Mouse (Mus musculus) embryonic facial prominence, embryonic 14.5 days (tissue): ENCODE measurements at regions not wholly inside any gene's neighbourhood (a gene's known extent, or its start where the extent isn't known, plus 50 kb on each side); places are given as distances from the start of the nearest gene placed in this dataset.

Source experiments
- ATAC-seq: fragments of 200-750 bp; cut with Nextera tagmentation; 2 replicates; pipeline ENCODE4 v1.8.0; 2017; ENCODE audit warnings: low read depth, moderate number of reproducible peaks, moderate TSS enrichment
- DNase-seq: peaks from one replicate; pipeline ENCODE4 v3.0.0-alpha.2; 2015; ENCODE audit warnings: low spot score
- H3K27ac ChIP-seq: fragments of 300-500 bp; sonication (generic); replicated peaks from 2 replicates; pipeline ENCODE4 v1.5.1; 2014; ENCODE audit warnings: low read depth, mild to moderate bottlenecking, low read length, moderate library complexity
- H3K27me3 ChIP-seq: fragments of 300-500 bp; sonication (generic); replicated peaks from 2 replicates; pipeline ENCODE4 v1.6.1; 2014; ENCODE audit warnings: low read length; ENCODE audit not compliant: control insufficient read depth, insufficient read depth
- H3K36me3 ChIP-seq: fragments of 300-500 bp; sonication (generic); 2 replicates; pipeline ENCODE4 v1.6.1; 2014; ENCODE audit warnings: low read length, mixed read lengths; ENCODE audit not compliant: control insufficient read depth, insufficient read depth
- H3K4me1 ChIP-seq: fragments of 300-500 bp; sonication (generic); 2 replicates; pipeline ENCODE4 v1.6.1; 2014; ENCODE audit warnings: antibody characterized with exemption, low read length; ENCODE audit not compliant: control insufficient read depth, insufficient read depth
- H3K4me2 ChIP-seq: fragments of 300-500 bp; sonication (generic); 2 replicates; pipeline ENCODE4 v1.6.1; 2014; ENCODE audit warnings: low read depth, mild to moderate bottlenecking, low read length, moderate library complexity, mixed read lengths
- H3K4me3 ChIP-seq: fragments of 300-500 bp; sonication (generic); 2 replicates; pipeline ENCODE4 v1.5.1; 2014; ENCODE audit warnings: low read depth, mild to moderate bottlenecking, low read length
- H3K9ac ChIP-seq: fragments of 300-500 bp; sonication (generic); 2 replicates; pipeline ENCODE4 v1.6.1; 2014; ENCODE audit warnings: low read depth, mild to moderate bottlenecking, low read length, moderate library complexity, mixed read lengths
- H3K9me3 ChIP-seq: fragments of 300-500 bp; sonication (generic); 2 replicates; pipeline ENCODE4 v1.6.1; 2016; ENCODE audit warnings: low read length; ENCODE audit not compliant: control insufficient read depth
- WGBS: fragments of 180-500 bp; shearing (Covaris S2); extraction: QIAGEN DNeasy Blood & Tissue Kit; methylation state at CpG from one replicate; pipeline ENCODE4 v1.1.7; 2014; 5-methylcytosine and 5-hydroxymethylcytosine counted together

- Histone ChIP-seq H3K4me2 (no peak overlapping the region), H3K4me1 (peaks cover 70% of the 10 kb centered on the region), H3K27ac (peak overlapping the region; percentile 69), H3K9ac (no peak overlapping the region), H3K36me3 (no peaks in the 10 kb centered on the region), H3K9me3 (no peaks in the 10 kb centered on the region), H3K27me3 (no peaks in the 10 kb centered on the region), H3K4me3 (no peak overlapping the region)
- DNase-seq (no peak), ATAC-seq (no peak)
- WGBS: 46% methylated on average over 6 of the region's 6 CpGs
Measured at GRCm38 (mm10) chr9:35328503-35328902, 60.8 kb downstream of the Rpusd4 start.

DNA sequence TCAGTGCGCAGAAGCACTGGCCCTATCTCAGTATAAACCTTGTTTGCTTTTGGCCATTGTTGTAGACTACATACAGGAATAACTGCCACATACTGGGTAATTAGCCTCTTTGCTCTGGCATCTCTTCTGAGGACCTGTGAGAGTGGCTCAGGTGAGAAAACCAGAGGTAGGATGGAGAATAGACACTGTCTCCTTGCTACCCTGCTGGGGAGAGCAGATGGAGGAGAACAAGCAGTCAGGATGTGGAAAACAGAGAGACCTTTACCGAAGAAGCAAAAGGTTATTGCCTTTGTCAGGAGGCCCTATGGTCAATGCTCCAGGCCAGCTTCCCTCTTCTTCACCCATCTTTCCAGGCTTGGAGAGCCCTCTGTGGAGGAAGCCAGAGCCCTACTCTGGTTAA, 62.7 kb downstream of the Rpusd4 start:
- Histone ChIP-seq H3K27me3 (no peaks in the 10 kb centered on the region), H3K27ac (peak overlapping the region; percentile 80), H3K4me3 (no peak overlapping the region), H3K9me3 (no peaks in the 10 kb centered on the region), H3K4me1 (peaks cover 80% of the 10 kb centered on the region), H3K9ac (no peak overlapping the region), H3K4me2 (no peak overlapping the region), H3K36me3 (no peaks in the 10 kb centered on the region)
- DNase-seq (no peak), ATAC-seq (no peak)
- 74% methylated on average over 2 of the region's 2 CpGs for WGBS

- no peaks in the 10 kb centered on the region for H3K36me3 ChIP-seq
- no peaks in the 10 kb centered on the region for H3K9me3 ChIP-seq
- no peak overlapping the region for H3K4me2 ChIP-seq
- H3K27me3 ChIP-seq: no peaks in the 10 kb centered on the region
- ATAC-seq: peak; percentile 79
- DNase-seq: peak; percentile 95
- WGBS: 16% methylated on average over 7 of the region's 7 CpGs
- H3K27ac ChIP-seq: peak overlapping the region; percentile 80
- H3K9ac ChIP-seq: no peak overlapping the region
- no peak overlapping the region for H3K4me3 ChIP-seq
- peaks cover 89% of the 10 kb centered on the region for H3K4me1 ChIP-seq
Measured at GRCm38 (mm10) chr9:35331241-35331680, 63.6 kb downstream of the Rpusd4 start.

DNA sequence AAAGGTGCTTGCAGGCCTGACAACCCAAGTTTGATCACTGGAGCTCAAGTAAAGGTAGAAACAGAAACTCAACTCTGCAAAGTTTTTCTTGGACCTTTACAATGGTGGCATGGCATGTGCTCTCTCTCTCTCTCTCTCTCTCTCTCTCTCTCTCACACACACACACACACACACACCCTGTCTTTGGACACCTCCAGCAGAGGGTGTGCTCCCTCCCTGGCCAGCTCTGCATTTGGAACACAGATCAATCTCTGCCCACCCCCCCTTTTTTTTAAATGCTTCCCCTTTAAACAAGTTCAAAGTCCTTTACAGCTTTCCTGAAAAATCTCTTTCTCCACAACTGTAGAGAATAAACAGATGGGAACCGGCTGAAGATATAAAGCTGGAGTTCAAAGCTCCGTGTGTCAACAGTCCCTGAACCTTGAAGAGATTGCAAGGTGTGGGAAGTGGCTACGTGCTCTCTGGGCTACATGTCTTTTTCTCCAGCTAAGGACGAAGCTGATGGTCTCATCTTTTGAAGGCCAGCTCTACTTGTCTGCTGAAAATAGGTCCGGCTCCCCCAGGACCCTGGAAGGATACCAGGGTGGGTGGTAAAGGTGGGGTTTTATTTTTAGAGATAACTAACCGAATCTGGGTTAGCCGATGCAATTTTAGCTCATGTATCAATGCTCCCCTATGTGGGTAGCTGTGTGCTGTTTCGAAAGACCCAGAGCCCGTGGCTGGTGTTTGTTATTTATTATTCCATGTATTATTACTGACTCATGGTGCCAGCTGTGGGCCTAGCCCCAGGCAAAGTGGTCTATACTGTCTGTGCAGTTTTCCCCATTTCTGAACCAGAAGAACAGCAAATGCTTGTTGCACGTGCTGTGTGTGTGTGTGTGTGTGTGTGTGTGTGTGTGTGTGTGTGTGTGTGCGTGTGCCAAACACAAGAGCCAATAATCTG, 65.3 kb downstream of the Rpusd4 start:
- WGBS: 46% methylated on average over 11 of the region's 11 CpGs
- ATAC-seq (0 out of 2 replicates have a peak, but pooled peaks have one; percentile 0), DNase-seq (no peak)
- H3K9me3 ChIP-seq: no peaks in the 10 kb centered on the region
- peaks cover 84% of the 10 kb centered on the region for H3K4me1 ChIP-seq
- H3K27ac ChIP-seq: peak overlapping the region; percentile 46
- H3K36me3 ChIP-seq: no peaks in the 10 kb centered on the region
- H3K4me3 ChIP-seq: no peak overlapping the region
- H3K9ac ChIP-seq: no peak overlapping the region
- no peaks in the 10 kb centered on the region for H3K27me3 ChIP-seq
- no peak overlapping the region for H3K4me2 ChIP-seq

DNA sequence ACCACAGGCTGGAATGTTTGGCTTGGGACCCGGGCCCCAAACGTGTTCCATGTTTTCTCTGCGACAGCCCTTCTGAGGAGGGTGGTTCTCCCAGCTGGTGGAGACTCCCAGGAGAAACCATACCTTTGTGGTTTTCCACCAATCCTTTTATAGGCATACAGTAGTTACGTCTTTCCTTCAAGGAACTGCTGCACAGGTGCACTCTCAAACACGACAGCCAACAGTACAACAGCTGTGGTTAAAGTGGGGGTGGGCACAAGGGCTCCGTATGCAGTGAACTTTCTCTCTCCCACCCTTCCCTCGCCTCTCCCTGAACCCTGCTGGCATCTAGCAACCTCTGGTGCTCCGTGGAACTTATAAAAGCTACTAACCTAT, 66.0 kb downstream of the Rpusd4 start:
- H3K9me3 ChIP-seq: no peaks in the 10 kb centered on the region
- H3K4me3 ChIP-seq: no peak overlapping the region
- no peaks in the 10 kb centered on the region for H3K36me3 ChIP-seq
- ATAC-seq (peak; percentile 23), DNase-seq (peak; percentile 68)
- peaks cover 86% of the 10 kb centered on the region for H3K4me1 ChIP-seq
- H3K9ac ChIP-seq: no peak overlapping the region
- H3K4me2 ChIP-seq: no peak overlapping the region
- WGBS: 33% methylated on average over 8 of the region's 8 CpGs
- no peaks in the 10 kb centered on the region for H3K27me3 ChIP-seq
- H3K27ac ChIP-seq: peak overlapping the region; percentile 35

- Histone ChIP-seq H3K4me1 (peaks cover 87% of the 10 kb centered on the region), H3K4me3 (no peak overlapping the region), H3K36me3 (no peaks in the 10 kb centered on the region), H3K27ac (peak overlapping the region; percentile 81), H3K9me3 (no peaks in the 10 kb centered on the region), H3K4me2 (no peak overlapping the region), H3K27me3 (no peaks in the 10 kb centered on the region), H3K9ac (no peak overlapping the region)
- DNase-seq (no peak), ATAC-seq (no peak)
- 46% methylated on average over 5 of the region's 5 CpGs for WGBS
Measured at GRCm38 (mm10) chr9:35334536-35334935, 66.9 kb downstream of the Rpusd4 start.

GRCm38 (mm10) chr9:35335181-35335580, 67.5 kb downstream of the Rpusd4 start:
- no peak for ATAC-seq
- Histone ChIP-seq H3K9ac (no peak overlapping the region), H3K4me1 (peaks cover 89% of the 10 kb centered on the region), H3K4me3 (no peak overlapping the region), H3K27ac (peak overlapping the region; percentile 81), H3K9me3 (no peaks in the 10 kb centered on the region), H3K36me3 (no peaks in the 10 kb centered on the region), H3K27me3 (no peaks in the 10 kb centered on the region), H3K4me2 (peak overlapping the region; percentile 21; the same call in 1 of the 2 replicates)
- 68% methylated on average over 3 of the region's 3 CpGs for WGBS
- no peak for DNase-seq

- H3K4me2 ChIP-seq: 0 out of 2 replicates have a peak overlapping the region, but pooled peaks have one; percentile 11
- peak overlapping the region; percentile 81 for H3K27ac ChIP-seq
- WGBS: 42% methylated on average over 15 of the region's 15 CpGs
- H3K9me3 ChIP-seq: no peaks in the 10 kb centered on the region
- no peaks in the 10 kb centered on the region for H3K27me3 ChIP-seq
- no peaks in the 10 kb centered on the region for H3K36me3 ChIP-seq
- peak; percentile 71 for ATAC-seq
- no peak overlapping the region for H3K9ac ChIP-seq
- DNase-seq: peak; percentile 94
- H3K4me1 ChIP-seq: peaks cover 89% of the 10 kb centered on the region
- H3K4me3 ChIP-seq: no peak overlapping the region
Measured at GRCm38 (mm10) chr9:35335888-35336700, 68.4 kb downstream of the Rpusd4 start.
